Mouse (Mus musculus) ES-E14 (cell line): ENCODE measurements around the gene Tube1.

Experiments
- CHD2 ChIP-seq: IDR thresholded peaks from 2 replicates; pipeline ENCODE4 v1.6.1; 2014; ENCODE audit warnings: mild to moderate bottlenecking, low read depth, low read length, inconsistent platforms
- HCFC1 ChIP-seq: IDR thresholded peaks from 2 replicates; pipeline ENCODE4 v1.6.1; 2012; ENCODE audit warnings: low read length, inconsistent platforms, borderline replicate concordance; ENCODE audit not compliant: insufficient read depth
- MAFK ChIP-seq: IDR thresholded peaks from 2 replicates; pipeline ENCODE4 v1.6.1; 2014; ENCODE audit warnings: mild to moderate bottlenecking, low read depth, low read length, inconsistent platforms; ENCODE audit not compliant: insufficient read depth
- ZC3H11A ChIP-seq: IDR thresholded peaks from 2 replicates; pipeline ENCODE4 v1.6.1; 2012; ENCODE audit warnings: low read depth, mild to moderate bottlenecking, inconsistent platforms, low read length, borderline replicate concordance
- ZNF384 ChIP-seq: IDR thresholded peaks from 2 replicates; pipeline ENCODE4 v1.6.1; 2012; ENCODE audit warnings: low read depth, low read length, inconsistent platforms

DNA sequence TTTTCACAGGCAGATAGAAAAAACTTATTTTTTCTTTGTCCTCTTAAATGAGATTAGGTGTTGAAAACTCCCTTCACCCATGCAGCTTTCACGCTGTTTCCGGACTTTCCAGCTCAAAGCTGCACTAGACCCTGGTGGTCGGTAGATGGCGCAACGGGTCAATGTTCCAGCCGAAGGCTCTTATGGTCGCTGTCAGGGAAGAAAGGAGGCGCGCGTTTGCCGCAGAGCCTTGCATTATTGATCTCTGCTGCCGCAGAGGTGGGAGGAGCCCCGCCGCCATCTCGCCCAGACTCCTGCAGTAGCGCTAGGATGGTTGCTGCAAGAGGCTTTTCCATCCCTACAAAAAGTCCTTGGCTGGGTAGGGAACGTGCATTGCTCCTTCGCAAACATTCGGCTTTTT is 37.4 kb downstream of the Tube1 start:
- no peak for TF ChIP-seq HCFC1
- TF ChIP-seq CHD2 = no peak
- TF ChIP-seq ZNF384 = no peak
- TF ChIP-seq MAFK = no peak
- TF ChIP-seq ZC3H11A = peak; percentile 94
